Mouse (Mus musculus) heart, adult 2 months (tissue): ENCODE results near the gene Hexim1. TPM values are rescaled to one million over a fixed set of nuclear protein-coding genes. Genes with fewer than 3 reads are reported as not detected.

Experiments
- DNase-seq, 2 experiments: peaks; one replicate each; pipeline ENCODE4 v3.0.0; 2021
- H3K27ac ChIP-seq: fragments of 200-600 bp; 2 replicates; pipeline ENCODE4 v1.8.1; 2022
- H3K27me3 ChIP-seq: fragments of 200-500 bp; 2 replicates; pipeline ENCODE4 v1.6.1; 2012; ENCODE audit warnings: mild to moderate bottlenecking, low read length, inconsistent platforms, mixed read lengths; ENCODE audit not compliant: control insufficient read depth, insufficient read depth
- H3K36me3 ChIP-seq: fragments of 200-500 bp; 2 replicates; pipeline ENCODE4 v1.6.1; 2012; ENCODE audit warnings: low read length, inconsistent platforms; ENCODE audit not compliant: control insufficient read depth, insufficient read depth
- H3K4me1 ChIP-seq: fragments of 200-500 bp; 2 replicates; pipeline ENCODE4 v1.6.1; 2011; ENCODE audit warnings: low read length; ENCODE audit not compliant: control insufficient read depth, insufficient read depth
- H3K4me3 ChIP-seq: fragments of 200-600 bp; 2 replicates; pipeline ENCODE4 v1.8.1; 2022
- H3K79me2 ChIP-seq: fragments of 200-500 bp; replicated peaks from 2 replicates; pipeline ENCODE4 v1.6.1; 2012; ENCODE audit warnings: mild to moderate bottlenecking, inconsistent platforms, low read length, moderate library complexity, mixed read lengths; ENCODE audit not compliant: control insufficient read depth, insufficient read depth
- H3K9ac ChIP-seq: fragments of 200-500 bp; 2 replicates; pipeline ENCODE4 v1.6.1; 2012; ENCODE audit warnings: low read depth, mild to moderate bottlenecking, control low read depth, inconsistent platforms, low read length, mixed read lengths
- CTCF ChIP-seq: fragments of 200-600 bp; IDR thresholded peaks from 2 replicates; pipeline ENCODE4 v1.8.1; 2022; ENCODE audit warnings: antibody characterized with exemption, mild to moderate bottlenecking, moderate library complexity
- EP300 ChIP-seq: fragments of 200-500 bp; IDR thresholded peaks from 2 replicates; pipeline ENCODE4 v1.6.1; 2011; ENCODE audit warnings: low read depth, low read length, control low read depth; ENCODE audit not compliant: insufficient read depth
- POLR2A ChIP-seq: fragments of 200-500 bp; IDR thresholded peaks from 2 replicates; pipeline ENCODE4 v1.6.1; 2011; ENCODE audit warnings: mild to moderate bottlenecking, low read depth, low read length, control low read depth; ENCODE audit not compliant: insufficient read depth
- WGBS: fragments of 180-500 bp; shearing (Covaris S2); methylation state at CpG from one replicate; pipeline ENCODE4 v1.1.7; 2018; 5-methylcytosine and 5-hydroxymethylcytosine counted together
- intact Hi-C: fragments of 180-260 bp; cut with DNase I; formaldehyde crosslinking; loops from one replicate; pipeline ENCODE4 v1.15.1; 2025
- long read RNA-seq: library from polyadenylated mRNA; stranded (forward); transcript quantifications from one replicate; pipeline ENCODE4 v2.0.0, GENCODE M21; 2021
- polyA plus RNA-seq: library from polyadenylated mRNA; depleted of rRNA; stranded (reverse); fragments of >200 nt; gene quantifications from 2 replicates; pipeline ENCODE4 v1.2.3, GENCODE M21; 2012; rRNA removed
- total RNA-seq, 2 experiments: library from RNA; stranded (reverse); gene quantifications; 2 replicates each; pipeline ENCODE4 v1.2.3; 2021

The Hexim1 gene
- total RNA-seq (10 to 100 TPM; 18.2 to 19.3 TPM), polyA plus RNA-seq (7.8 and 9.0 TPM in 2 replicates)
- long read RNA-seq, transcript Hexim1-201 (1 exons, 3,495 nt) = major isoform, 9 of 9 reads
- long read RNA-seq, partial matches to known transcripts = 0 of 9 reads
- long read RNA-seq, other reads (novel, unspliced or antisense) = 0 of 9 reads

GRCm38 (mm10) chr11:103116008-103116818 is at the start of gene Hexim1:
Hexim1 (plus strand) TSS chr11:103116231.
- H3K4me1 ChIP-seq = peaks cover 7% of the 10 kb centered on the region
- peak within 1 kb of the TSS; percentile 77 for H3K4me3 ChIP-seq
- WGBS = under 1% methylated on average over 53 of the region's 53 CpGs
- peak; percentile 99 to 100 for DNase-seq
- H3K79me2 ChIP-seq = no peaks in the 10 kb centered on the region
- H3K27ac ChIP-seq = peak within 1 kb of the TSS; percentile 99
- peak within 1 kb of the TSS; percentile 90 for H3K9ac ChIP-seq
- H3K36me3 ChIP-seq = peaks cover 2% of the 10 kb centered on the region
- intact Hi-C loops = loop anchor here (1.0 to 5.0 kb wide), 3 partner anchors 16 to 211 kb away; partner anchors contain the start of genes Hexim2 and Map3k14
- TF ChIP-seq CTCF (no peak), POLR2A (peak; percentile 100), EP300 (peak; percentile 75)
- H3K27me3 ChIP-seq = no peaks in the 10 kb centered on the region

DNA sequence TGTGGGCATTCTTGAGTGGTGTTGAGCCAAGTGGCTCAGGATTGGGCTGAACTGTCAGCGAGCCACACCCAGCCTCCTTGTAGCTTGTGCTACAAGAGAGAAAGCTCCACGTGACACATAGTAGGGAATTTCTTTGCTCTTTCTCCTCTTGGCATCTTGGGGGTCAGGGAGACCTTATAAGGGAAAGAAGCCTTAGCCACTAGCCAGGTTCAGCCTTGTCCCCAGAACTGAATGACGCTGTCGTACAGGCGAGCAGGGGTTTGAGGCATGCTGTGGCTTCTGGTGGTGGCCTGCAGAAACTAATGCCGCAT is 49.0 kb upstream of the Hexim1 start:
- intact Hi-C loops = no loop called here
- no peak overlapping the region for H3K9ac ChIP-seq
- H3K4me1 ChIP-seq = peaks cover 10% of the 10 kb centered on the region
- 67% methylated on average over 6 of the region's 6 CpGs for WGBS
- no peak for DNase-seq
- peak overlapping the region; percentile 47 for H3K27ac ChIP-seq
- peaks cover under 1% of the 10 kb centered on the region for H3K36me3 ChIP-seq
- no peaks in the 10 kb centered on the region for H3K27me3 ChIP-seq
- no peak for TF ChIP-seq EP300
- no peak for TF ChIP-seq CTCF
- TF ChIP-seq POLR2A = no peak
- H3K79me2 ChIP-seq = no peaks in the 10 kb centered on the region
- H3K4me3 ChIP-seq = no peak overlapping the region

DNA sequence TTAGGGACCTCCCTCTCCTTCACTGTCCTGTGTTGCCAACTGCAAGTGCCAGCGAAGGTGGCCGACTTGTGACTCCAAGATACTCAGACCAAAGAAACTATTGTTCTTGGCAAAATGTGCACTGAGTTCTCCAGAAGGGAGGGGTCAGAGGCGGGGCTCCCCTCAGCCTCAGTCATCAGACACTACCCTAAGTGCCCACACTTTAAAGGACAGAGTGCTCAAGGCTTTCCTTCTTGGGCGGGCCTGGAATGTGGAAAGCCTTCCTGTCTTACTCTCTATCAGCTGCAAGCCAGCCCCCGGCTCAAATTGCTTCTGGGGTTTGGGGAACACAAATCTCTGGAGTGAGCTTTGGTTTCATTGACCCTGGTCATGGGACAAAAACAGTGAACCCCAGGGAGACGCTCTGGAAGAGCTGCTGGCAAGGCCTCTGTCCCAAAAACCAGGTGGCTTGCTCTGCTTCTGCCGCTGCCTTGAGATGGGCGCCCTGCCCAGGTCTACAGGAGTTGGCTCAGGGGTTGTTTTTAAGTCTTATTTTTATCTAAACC is 48.5 kb upstream of the Hexim1 start:
- no peaks in the 10 kb centered on the region; the same call in none of the 2 replicates for H3K36me3 ChIP-seq
- TF ChIP-seq CTCF (no peak), EP300 (0 out of 2 replicates have a peak, but pooled peaks have one; percentile 17)
- no peaks in the 10 kb centered on the region for H3K27me3 ChIP-seq
- WGBS = 22% methylated on average over 8 of the region's 8 CpGs
- peak; percentile 71 to 82 for DNase-seq
- H3K4me1 ChIP-seq = peaks cover 10% of the 10 kb centered on the region
- no peaks in the 10 kb centered on the region for H3K79me2 ChIP-seq
- H3K27ac ChIP-seq = peak overlapping the region; percentile 47
- H3K4me3 ChIP-seq = no peak overlapping the region
- intact Hi-C loops = no loop called here
- no peak overlapping the region for H3K9ac ChIP-seq

GRCm38 (mm10) chr11:103068272-103068671 is 47.8 kb upstream of the Hexim1 start:
- intact Hi-C loops = no loop called here
- Histone ChIP-seq H3K36me3 (no peaks in the 10 kb centered on the region; the same call in none of the 2 replicates), H3K4me3 (no peak overlapping the region), H3K27ac (peak overlapping the region; percentile 47), H3K79me2 (no peaks in the 10 kb centered on the region), H3K27me3 (no peaks in the 10 kb centered on the region), H3K4me1 (peaks cover 10% of the 10 kb centered on the region), H3K9ac (no peak overlapping the region)
- TF ChIP-seq POLR2A (no peak), CTCF (no peak), EP300 (no peak)
- 92% methylated on average over 4 of the region's 4 CpGs for WGBS
- no peak for DNase-seq

DNA sequence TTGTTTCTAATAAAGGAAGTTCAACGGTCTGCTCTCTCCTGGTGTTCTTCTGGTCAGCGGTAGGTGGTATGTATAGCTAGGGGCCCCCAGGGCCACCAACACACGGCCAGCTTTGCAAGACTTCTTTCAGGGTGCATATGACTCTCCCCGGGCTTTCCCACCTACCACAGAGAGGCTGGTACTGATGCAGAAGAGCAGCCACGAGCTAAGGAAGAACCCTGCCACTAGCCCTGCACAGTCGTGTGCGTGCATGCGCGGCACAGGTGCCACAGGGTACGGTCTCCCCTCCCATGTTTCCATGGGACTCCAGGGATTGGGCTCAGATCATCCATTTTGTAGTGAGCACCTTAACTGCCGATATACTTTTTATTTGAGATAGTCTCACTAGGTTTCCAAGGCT is 47.1 kb upstream of the Hexim1 start:
- H3K27ac ChIP-seq = no peak overlapping the region
- H3K4me1 ChIP-seq = peaks cover 10% of the 10 kb centered on the region
- no peak overlapping the region for H3K9ac ChIP-seq
- intact Hi-C loops = no loop called here
- DNase-seq = no peak
- 91% methylated on average over 11 of the region's 11 CpGs for WGBS
- H3K36me3 ChIP-seq = no peaks in the 10 kb centered on the region; the same call in none of the 2 replicates
- TF ChIP-seq EP300 (no peak), POLR2A (no peak), CTCF (no peak)
- no peaks in the 10 kb centered on the region for H3K27me3 ChIP-seq
- no peak overlapping the region for H3K4me3 ChIP-seq
- H3K79me2 ChIP-seq = no peaks in the 10 kb centered on the region

GRCm38 (mm10) chr11:103069731-103070130 is 46.3 kb upstream of the Hexim1 start:
- intact Hi-C loops = no loop called here
- Histone ChIP-seq H3K9ac (no peak overlapping the region), H3K27me3 (no peaks in the 10 kb centered on the region), H3K27ac (no peak overlapping the region), H3K79me2 (no peaks in the 10 kb centered on the region), H3K4me1 (peaks cover 10% of the 10 kb centered on the region), H3K4me3 (no peak overlapping the region), H3K36me3 (no peaks in the 10 kb centered on the region; the same call in none of the 2 replicates)
- no peak for TF ChIP-seq EP300
- TF ChIP-seq CTCF = no peak
- TF ChIP-seq POLR2A = no peak
- DNase-seq = no peak
- WGBS = 100% methylated on average over 2 of the region's 2 CpGs
